Mouse (Mus musculus): ENCODE results near the gene Hoxd13.
A peak's percentile ranks its signal among the peaks of the same experiment; 100 is the strongest.

Gene Hoxd13

GRCm38 (mm10) chr2:74680561-74681398 is 12.7 kb downstream of the Hoxd13 start:
- DNase-seq (ENCODE audit: low spot score in 2 of 2) = no peak

- no peak for DNase-seq (ENCODE audit: low spot score in 2 of 2)
These were observed 13.8 kb downstream of the Hoxd13 start for GRCm38 (mm10) chr2:74681594-74682531.

- DNase-seq (ENCODE audit: low spot score in 2 of 2) = no peak
These were observed 14.7 kb downstream of the Hoxd13 start for GRCm38 (mm10) chr2:74682796-74683195.

- DNase-seq (ENCODE audit: low spot score in 2 of 2) = no peak
These were observed 15.4 kb downstream of the Hoxd13 start for GRCm38 (mm10) chr2:74683471-74683951.

- no peak for DNase-seq (ENCODE audit: low spot score in 2 of 2)
These were observed 16.0 kb downstream of the Hoxd13 start for GRCm38 (mm10) chr2:74684106-74684505.

GRCm38 (mm10) chr2:74685059-74685603 is 17.0 kb downstream of the Hoxd13 start:
- DNase-seq (ENCODE audit: low spot score in 2 of 2) = no peak

GRCm38 (mm10) chr2:74686301-74686987 is 18.3 kb downstream of the Hoxd13 start:
- peak; percentile 61 to 62 for DNase-seq (ENCODE audit: low spot score in 2 of 2)

GRCm38 (mm10) chr2:74686988-74687697 is 19.0 kb downstream of the Hoxd13 start:
- DNase-seq (ENCODE audit: low spot score in 2 of 2) = no peak

- DNase-seq (ENCODE audit: low spot score in 2 of 2) = no peak
These were observed 19.8 kb downstream of the Hoxd13 start for GRCm38 (mm10) chr2:74687698-74688555.

GRCm38 (mm10) chr2:74688795-74689573 is 20.9 kb downstream of the Hoxd13 start:
- no peak for DNase-seq (ENCODE audit: low spot score in 2 of 2)

GRCm38 (mm10) chr2:74689574-74690337 is 21.6 kb downstream of the Hoxd13 start:
- DNase-seq (ENCODE audit: low spot score in 2 of 2) = no peak

- DNase-seq (ENCODE audit: low spot score in 2 of 2) = no peak
These were observed 22.2 kb downstream of the Hoxd13 start for GRCm38 (mm10) chr2:74690338-74690716.

- no peak for DNase-seq (ENCODE audit: low spot score in 2 of 2)
These were observed 23.2 kb downstream of the Hoxd13 start, which contains the start of gene Hoxd10 for GRCm38 (mm10) chr2:74691022-74691951. Gene Hoxd10 (plus strand): TSS chr2:74691924.

GRCm38 (mm10) chr2:74691995-74692807 is 24.1 kb downstream of the Hoxd13 start:
- DNase-seq (ENCODE audit: low spot score in 2 of 2) = no peak

- DNase-seq (ENCODE audit: low spot score in 2 of 2) = no peak
These were observed 24.8 kb downstream of the Hoxd13 start for GRCm38 (mm10) chr2:74692808-74693431.

- DNase-seq (ENCODE audit: low spot score in 2 of 2) = no peak
These were observed 25.3 kb downstream of the Hoxd13 start for GRCm38 (mm10) chr2:74693432-74693827.

Measured in right cerebral cortex, adult 2 months (tissue).